Mouse (Mus musculus): ENCODE data around the gene Cpt1b. TPM values are rescaled to one million over a fixed set of nuclear protein-coding genes. Genes with fewer than 3 reads are reported as not detected.
A peak's percentile ranks its signal among the peaks of the same experiment; 100 is the strongest.

Cpt1b gene
- total RNA-seq, 2 experiments from 2014 or later = 1.8 to 2.3 TPM

DNA sequence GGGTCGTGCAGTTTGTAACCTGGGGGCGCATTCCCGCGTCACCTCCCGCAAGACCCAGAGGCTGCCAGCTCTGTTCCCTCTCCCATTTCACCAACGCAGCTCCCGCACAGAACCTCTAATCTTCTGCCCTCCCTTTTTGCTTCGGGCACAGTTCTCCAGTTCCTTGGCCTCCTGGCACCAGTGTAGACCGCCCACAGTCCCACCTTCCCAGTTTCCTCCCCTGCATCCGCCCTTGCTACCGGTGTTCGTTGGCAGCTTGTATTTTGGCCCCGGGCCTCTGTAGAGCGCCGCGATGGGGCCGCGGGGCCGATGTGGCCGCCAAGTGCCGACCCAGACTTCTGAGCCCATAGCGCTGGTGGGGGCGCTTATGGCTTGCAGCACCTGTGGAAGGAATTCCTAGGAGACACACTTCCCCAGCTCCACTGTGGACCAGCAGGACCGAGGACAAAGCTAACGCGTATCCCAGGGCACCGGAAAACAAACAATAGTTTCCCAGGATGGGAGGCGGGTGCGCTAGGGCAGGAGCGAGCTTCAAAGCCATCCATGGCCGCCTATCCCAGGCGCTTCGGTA, 46.7 kb downstream of the Cpt1b start, which contains the start of gene Odf3b:
Odf3b (minus strand) TSS at position 452 of the 571 bp plus-strand sequence.
- no peak for DNase-seq

GRCm38 (mm10) chr15:89377938-89378828, 47.5 kb downstream of the Cpt1b start:
- DNase-seq = no peak

- DNase-seq = no peak
Observed at GRCm38 (mm10) chr15:89377362-89377761, 48.3 kb downstream of the Cpt1b start.

- DNase-seq = no peak
Observed at GRCm38 (mm10) chr15:89376957-89377356, 48.7 kb downstream of the Cpt1b start, which contains the start of gene Tymp. Gene Tymp (minus strand): TSS chr15:89377039.

- DNase-seq = no peak
Observed at GRCm38 (mm10) chr15:89376040-89376439, 49.6 kb downstream of the Cpt1b start.

GRCm38 (mm10) chr15:89374801-89375534, 50.7 kb downstream of the Cpt1b start:
- DNase-seq = no peak

- no peak for DNase-seq
Observed at GRCm38 (mm10) chr15:89374340-89374739, 51.3 kb downstream of the Cpt1b start.

DNA sequence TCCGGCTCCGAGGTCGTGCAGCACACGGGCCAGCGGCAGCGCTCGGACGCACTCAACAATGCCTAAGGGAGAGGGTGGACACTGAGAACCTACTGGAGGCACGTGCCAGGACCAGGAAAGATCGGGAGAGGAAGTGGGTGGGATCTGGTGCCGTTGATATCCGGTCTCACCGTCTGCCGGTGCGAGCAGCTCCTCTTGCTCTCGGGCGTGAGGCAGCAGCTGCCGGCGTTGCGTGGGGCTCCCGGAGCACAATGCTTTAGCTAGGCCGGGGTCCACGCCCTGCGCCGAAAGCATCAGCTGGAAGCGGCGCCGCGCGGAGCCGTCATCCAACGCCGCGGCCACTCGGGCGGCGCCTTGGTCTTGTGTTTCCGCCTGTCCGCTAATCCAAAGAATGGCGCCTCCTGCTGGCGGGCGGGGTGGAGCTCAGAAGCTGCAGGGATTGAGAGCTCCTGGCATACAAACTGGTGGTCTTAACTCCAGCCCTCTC, 51.9 kb downstream of the Cpt1b start, which contains the start of gene Sco2:
Sco2 (minus strand) TSS at position 85 of the 487 bp plus-strand sequence.
- peak; percentile 92 for DNase-seq

DNA sequence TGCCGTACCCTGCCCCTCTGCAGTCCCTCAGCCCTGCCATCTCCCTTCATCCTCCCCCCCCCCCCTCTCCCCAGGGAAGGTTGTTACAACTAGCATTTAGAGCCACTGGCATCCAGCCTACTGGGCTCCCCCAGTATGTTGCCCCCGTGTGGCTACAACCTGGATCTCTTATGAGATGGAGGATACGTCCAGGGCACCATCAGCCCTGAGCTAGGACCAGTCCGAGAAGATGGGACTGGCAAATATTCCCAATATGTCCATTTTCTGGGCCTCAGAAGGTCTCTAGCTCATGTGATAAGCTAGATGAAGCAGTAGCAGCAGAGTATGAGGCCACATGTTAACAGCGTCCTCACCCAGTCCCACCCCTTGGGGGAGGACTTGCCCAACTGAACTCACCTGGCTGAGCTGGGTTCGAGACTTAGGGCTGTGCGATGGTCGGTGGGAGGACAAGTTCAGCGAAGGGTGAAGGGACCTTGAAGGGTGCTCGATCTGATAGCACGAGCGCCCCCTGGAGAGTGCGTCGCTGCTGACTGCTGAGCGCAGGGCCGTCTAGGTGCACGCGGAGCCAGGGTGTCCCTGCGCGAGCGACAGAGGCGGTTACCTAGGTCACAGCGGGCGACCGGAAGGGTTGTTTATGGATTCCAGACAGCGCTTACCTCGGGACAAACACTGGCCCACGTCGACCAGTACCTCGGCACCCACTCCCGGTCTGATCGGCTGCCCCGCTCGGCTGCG, 52.5 kb downstream of the Cpt1b start:
- DNase-seq = peak; percentile 83 to 84

GRCm38 (mm10) chr15:89372536-89372935, 53.1 kb downstream of the Cpt1b start:
- DNase-seq = no peak

GRCm38 (mm10) chr15:89372068-89372467, 53.6 kb downstream of the Cpt1b start:
- no peak for DNase-seq

Other genes starting within 250 kb of the Cpt1b start
- gene Plxnb2, start 245.1 kb downstream of the Cpt1b start, total RNA-seq (2021) = 10 to 100 TPM; 51.0 to 58.7 TPM
- gene Dennd6b, start 229.4 kb downstream of the Cpt1b start, total RNA-seq (2021) = 10 to 100 TPM; 33.5 to 38.7 TPM
- 100 to 1,000 TPM; 158 to 162 TPM for gene Ppp6r2, start 214.3 kb downstream of the Cpt1b start, total RNA-seq (2021)
- gene Sbf1, start 110.6 kb downstream of the Cpt1b start, total RNA-seq (2021) = 100 to 1,000 TPM; 330 to 340 TPM
- gene Adm2, start 103.1 kb downstream of the Cpt1b start, total RNA-seq (2021) = not detected
- gene Miox, start 91.5 kb downstream of the Cpt1b start, total RNA-seq (2021) = not detected
- 10 to 100 TPM; 19.7 to 21.4 TPM for gene Lmf2, start 70.2 kb downstream of the Cpt1b start, total RNA-seq (2021)
- gene Ncaph2, start 70.1 kb downstream of the Cpt1b start, total RNA-seq (2021) = 10 to 100 TPM; 87.0 to 95.3 TPM
- gene Sco2, start 52.0 kb downstream of the Cpt1b start, total RNA-seq (2021) = 10 to 100 TPM; 31.5 to 32.6 TPM
- gene Tymp, start 48.8 kb downstream of the Cpt1b start, total RNA-seq (2021) = 1 to 10 TPM; 1.4 to 1.5 TPM
- gene Odf3b, start 46.6 kb downstream of the Cpt1b start, total RNA-seq (2021) = 1 to 10 TPM; 2.7 to 2.8 TPM
- under 1 TPM; 0.25 to 0.68 TPM for gene Klhdc7b, start 40.9 kb downstream of the Cpt1b start, total RNA-seq (2021)
- gene Syce3, start 15.4 kb downstream of the Cpt1b start, total RNA-seq (2021) = not detected
- 1 to 10 TPM; 2.6 to 3.1 TPM for gene C730034F03Rik, start 3.7 kb upstream of the Cpt1b start, total RNA-seq (2021)
- under 1 TPM in 1 of 2 experiments, not detected in 1; 0.30 TPM for gene Gm44502, start 3.8 kb upstream of the Cpt1b start, total RNA-seq (2021)
- 10 to 100 TPM; 37.5 to 43.0 TPM for gene Chkb, start 4.0 kb upstream of the Cpt1b start, total RNA-seq (2021)
- 100 to 1,000 TPM; 248 to 284 TPM for gene Mapk8ip2, start 28.1 kb upstream of the Cpt1b start, total RNA-seq (2021)
- 10 to 100 TPM; 28.6 to 30.6 TPM for gene Arsa, start 51.6 kb upstream of the Cpt1b start, total RNA-seq (2021)
- gene Shank3, start 73.8 kb upstream of the Cpt1b start, total RNA-seq (2021) = 100 to 1,000 TPM; 244 to 255 TPM
- 1 to 10 TPM in 1 of 2 experiments, under 1 TPM in 1; 0.91 to 1.2 TPM for gene Acr, start 142.5 kb upstream of the Cpt1b start, total RNA-seq (2021)
- gene Rabl2, start 166.1 kb upstream of the Cpt1b start, total RNA-seq (2021) = 10 to 100 TPM; 27.1 to 31.2 TPM

Data from layer of hippocampus, postnatal 36 days (tissue).